Mouse (Mus musculus) thymus, adult 2 months (tissue): ENCODE data around the gene Lsp1. TPM values are rescaled to one million over a fixed set of nuclear protein-coding genes. Genes with fewer than 3 reads are reported as not detected.

ENCODE experiments used
- DNase-seq: peaks from one replicate; pipeline ENCODE4 v3.0.0; 2021
- H3K27ac ChIP-seq: fragments of 200-500 bp; 2 replicates; pipeline ENCODE4 v1.5.1; 2012; ENCODE audit warnings: low read length, control low read depth; ENCODE audit not compliant: control insufficient read depth, insufficient read depth
- H3K27me3 ChIP-seq: fragments of 200-500 bp; 2 replicates; pipeline ENCODE4 v1.6.1; 2012; ENCODE audit warnings: mild to moderate bottlenecking, low read length, moderate library complexity, mixed read lengths; ENCODE audit not compliant: control insufficient read depth, insufficient read depth
- H3K36me3 ChIP-seq: fragments of 200-500 bp; 2 replicates; pipeline ENCODE4 v1.6.1; 2012; ENCODE audit warnings: mild to moderate bottlenecking, low read length, moderate library complexity; ENCODE audit not compliant: control insufficient read depth, insufficient read depth
- H3K4me1 ChIP-seq: fragments of 200-500 bp; replicated peaks from 2 replicates; pipeline ENCODE4 v1.6.1; 2012; ENCODE audit warnings: low read length; ENCODE audit not compliant: control insufficient read depth, insufficient read depth
- H3K4me3 ChIP-seq: fragments of 200-500 bp; 2 replicates; pipeline ENCODE4 v1.5.1; 2012; ENCODE audit warnings: mild to moderate bottlenecking, low read length, control low read depth, moderate library complexity; ENCODE audit not compliant: control insufficient read depth, insufficient read depth
- CTCF ChIP-seq: fragments of 200-500 bp; IDR thresholded peaks from 2 replicates; pipeline ENCODE4 v1.5.1; 2012; ENCODE audit warnings: mild to moderate bottlenecking, control low read depth, low read length, moderate library complexity, borderline replicate concordance; ENCODE audit not compliant: control insufficient read depth, poor library complexity, insufficient read depth; ENCODE audit errors: extremely low read depth
- POLR2A ChIP-seq: fragments of 200-500 bp; IDR thresholded peaks from 2 replicates; pipeline ENCODE4 v1.6.1; 2012; ENCODE audit warnings: mild to moderate bottlenecking, low read length, control low read depth, moderate library complexity; ENCODE audit not compliant: control insufficient read depth, poor library complexity, insufficient read depth; ENCODE audit errors: extremely low read depth
- WGBS: fragments of 180-500 bp; shearing (Covaris S2); methylation state at CpG from one replicate; pipeline ENCODE4 v1.1.7; 2018; 5-methylcytosine and 5-hydroxymethylcytosine counted together
- polyA plus RNA-seq: library from polyadenylated mRNA; depleted of rRNA; stranded (reverse); fragments of >200 nt; gene quantifications from 2 replicates; pipeline ENCODE4 v1.2.3, GENCODE M21; 2012

The Lsp1 gene
- polyA plus RNA-seq, 1 experiment: 626 TPM

DNA sequence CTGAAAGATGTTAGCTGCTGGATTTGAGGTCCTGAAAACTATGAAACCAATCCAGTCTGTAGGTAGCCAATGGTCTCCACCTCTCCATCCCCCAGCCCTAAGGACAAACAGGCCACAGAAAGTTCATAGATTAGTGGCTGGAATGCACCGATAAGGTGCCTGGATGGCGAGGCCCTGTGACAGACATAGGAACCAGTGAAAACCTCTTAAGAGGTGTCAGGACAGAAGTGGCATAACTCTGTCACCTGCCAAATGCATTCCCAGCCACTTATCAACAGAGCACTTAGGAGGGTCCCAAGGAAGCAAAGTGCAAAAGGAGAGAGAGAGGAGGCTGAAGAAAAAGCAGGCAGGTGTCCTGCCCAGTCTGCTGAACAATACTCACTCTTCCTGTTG lies 1.3 kb upstream of the Lsp1 start:
- peak overlapping the region; percentile 12; the same call in 1 of the 2 replicates for H3K27ac ChIP-seq
- TF ChIP-seq POLR2A (no peak), CTCF (no peak)
- H3K4me3 ChIP-seq: no peak overlapping the region
- H3K4me1 ChIP-seq: peaks cover 61% of the 10 kb centered on the region
- H3K36me3 ChIP-seq: no peaks in the 10 kb centered on the region
- no peaks in the 10 kb centered on the region for H3K27me3 ChIP-seq
- DNase-seq: no peak
- 98% methylated on average over 2 of the region's 2 CpGs for WGBS

GRCm38 (mm10) chr7:142461446-142461845 lies 837 bp downstream of the Lsp1 start:
- TF ChIP-seq POLR2A (0 out of 2 replicates have a peak, but pooled peaks have one; percentile 15), CTCF (no peak)
- Histone ChIP-seq H3K4me3 (peak overlapping the region; percentile 70), H3K27me3 (no peaks in the 10 kb centered on the region), H3K4me1 (peaks cover 58% of the 10 kb centered on the region), H3K27ac (peak overlapping the region; percentile 82), H3K36me3 (no peaks in the 10 kb centered on the region; the same call in 1 of the 2 replicates)
- peak; percentile 67 for DNase-seq
- WGBS: 10% methylated on average over 2 of the region's 2 CpGs

- Histone ChIP-seq H3K4me1 (peaks cover 52% of the 10 kb centered on the region), H3K36me3 (no peaks in the 10 kb centered on the region; the same call in 1 of the 2 replicates), H3K27me3 (no peaks in the 10 kb centered on the region), H3K27ac (peak overlapping the region; percentile 82), H3K4me3 (peak overlapping the region; percentile 70)
- TF ChIP-seq POLR2A (no peak), CTCF (no peak)
- peak; percentile 35 for DNase-seq
- whole genome bisulfite sequencing: 21% methylated on average over 6 of the region's 6 CpGs
Observed at GRCm38 (mm10) chr7:142462190-142462589, 1.6 kb downstream of the Lsp1 start.

GRCm38 (mm10) chr7:142462594-142463078 lies 2.0 kb downstream of the Lsp1 start:
- peak; percentile 45 for DNase-seq
- Histone ChIP-seq H3K27me3 (no peaks in the 10 kb centered on the region), H3K36me3 (no peaks in the 10 kb centered on the region; the same call in 1 of the 2 replicates), H3K27ac (peak overlapping the region; percentile 82), H3K4me3 (peak overlapping the region; percentile 70), H3K4me1 (peaks cover 52% of the 10 kb centered on the region)
- no peak for TF ChIP-seq POLR2A
- TF ChIP-seq CTCF: no peak
- 17% methylated on average over 4 of the region's 4 CpGs for WGBS

DNA sequence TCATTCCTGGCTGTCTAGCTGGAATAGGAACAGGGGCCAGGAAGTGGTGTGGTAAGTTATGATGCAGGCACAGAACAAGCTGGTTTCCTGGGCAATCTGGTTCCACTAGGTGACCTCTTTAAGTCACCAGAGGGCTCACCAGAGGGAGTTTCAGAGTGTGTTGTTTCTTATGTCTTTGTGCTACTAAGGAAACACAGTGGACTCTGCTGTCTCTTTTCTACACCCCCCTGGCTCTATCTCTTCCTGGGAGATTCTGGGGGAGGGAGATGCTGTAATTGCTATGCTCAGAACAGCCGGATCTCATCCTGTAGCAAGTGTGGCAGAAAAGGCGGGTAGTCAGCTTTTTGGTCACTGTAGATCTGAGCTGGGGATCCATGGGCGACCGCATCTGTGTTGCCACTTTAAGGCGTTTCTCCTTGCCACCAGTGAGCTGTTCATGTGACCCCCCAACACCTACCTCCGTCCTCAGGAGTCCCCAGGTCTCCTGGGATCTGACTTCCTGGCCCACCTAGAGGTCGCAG lies 9.6 kb downstream of the Lsp1 start:
- Histone ChIP-seq H3K27me3 (no peaks in the 10 kb centered on the region), H3K27ac (no peak overlapping the region), H3K36me3 (no peaks in the 10 kb centered on the region; the same call in 1 of the 2 replicates), H3K4me3 (no peak overlapping the region), H3K4me1 (peaks cover 4% of the 10 kb centered on the region; the same call in 1 of the 2 replicates)
- 94% methylated on average over 7 of the region's 7 CpGs for WGBS
- no peak for DNase-seq
- TF ChIP-seq POLR2A (no peak), CTCF (no peak)

GRCm38 (mm10) chr7:142470808-142471413 lies 10.3 kb downstream of the Lsp1 start:
- Histone ChIP-seq H3K27me3 (no peaks in the 10 kb centered on the region), H3K4me1 (peaks cover 4% of the 10 kb centered on the region; the same call in 1 of the 2 replicates), H3K4me3 (no peak overlapping the region), H3K36me3 (no peaks in the 10 kb centered on the region), H3K27ac (no peak overlapping the region)
- TF ChIP-seq CTCF (no peak), POLR2A (no peak)
- no peak for DNase-seq
- 85% methylated on average over 4 of the region's 4 CpGs for WGBS
